Mouse (Mus musculus) hindbrain, postnatal 0 days (tissue): Measurements from ENCODE around the gene Acp2. TPM values are rescaled to one million over a fixed set of nuclear protein-coding genes. Genes with fewer than 3 reads are reported as not detected.

Source experiments
- ATAC-seq: fragments of 200-750 bp; cut with Nextera tagmentation; 2 replicates; pipeline ENCODE4 v1.8.0; 2017; ENCODE audit warnings: mild to moderate bottlenecking, moderate TSS enrichment, moderate library complexity
- DNase-seq: peaks from one replicate; pipeline ENCODE4 v3.0.0-alpha.2; 2015; ENCODE audit warnings: low spot score
- H3K27ac ChIP-seq: fragments of 300-500 bp; sonication (generic); 2 replicates; pipeline ENCODE4 v1.5.1; 2014; ENCODE audit warnings: mild to moderate bottlenecking
- H3K27me3 ChIP-seq: fragments of 300-500 bp; sonication (generic); 2 replicates; pipeline ENCODE4 v1.6.1; 2014; ENCODE audit warnings: low read length, mixed read lengths; ENCODE audit not compliant: insufficient read depth
- H3K36me3 ChIP-seq: fragments of 300-500 bp; sonication (generic); 2 replicates; pipeline ENCODE4 v1.6.1; 2014; ENCODE audit warnings: low read length, mixed read lengths; ENCODE audit not compliant: insufficient read depth
- H3K4me1 ChIP-seq: fragments of 300-500 bp; sonication (generic); 2 replicates; pipeline ENCODE4 v1.6.1; 2014; ENCODE audit warnings: antibody characterized with exemption, low read length, mixed read lengths; ENCODE audit not compliant: insufficient read depth
- H3K4me2 ChIP-seq: fragments of 300-500 bp; sonication (generic); 2 replicates; pipeline ENCODE4 v1.6.1; 2014; ENCODE audit warnings: low read depth, mild to moderate bottlenecking, low read length, moderate library complexity, mixed read lengths
- H3K4me3 ChIP-seq: fragments of 300-500 bp; sonication (generic); 2 replicates; pipeline ENCODE4 v1.5.1; 2014; ENCODE audit warnings: low read length
- H3K9ac ChIP-seq: fragments of 300-500 bp; sonication (generic); replicated peaks from 2 replicates; pipeline ENCODE4 v1.6.1; 2014; ENCODE audit warnings: mild to moderate bottlenecking, low read length, moderate library complexity, mixed read lengths
- H3K9me3 ChIP-seq: fragments of 300-500 bp; sonication (generic); 2 replicates; pipeline ENCODE4 v1.6.1; 2016; ENCODE audit warnings: low read length, mixed read lengths
- CTCF ChIP-seq: IDR thresholded peaks from 2 replicates; pipeline ENCODE4 v1.5.1; 2016; ENCODE audit warnings: antibody characterized with exemption, control low read depth, low read depth
- WGBS: fragments of 180-500 bp; shearing (Covaris S2); extraction: QIAGEN DNeasy Blood & Tissue Kit; methylation state at CpG from one replicate; pipeline ENCODE4 v1.1.7; 2014; 5-methylcytosine and 5-hydroxymethylcytosine counted together
- polyA plus RNA-seq: library from polyadenylated mRNA; unstranded; fragments of >200 nt; fragmentation: Nextera tagmentation; extraction: Ambion mirVana; gene quantifications from 2 replicates; pipeline ENCODE4 v1.2.1, GENCODE M21; 2015
- total RNA-seq: library from RNA; depleted of rRNA; stranded (reverse); fragments of >200 nt; gene quantifications from 2 replicates; pipeline ENCODE4 v1.2.3, GENCODE M21; 2014

Acp2 gene
- total and polyA plus RNA-seq, 2 experiments from 2014 or later, result 30.9 to 48.5 TPM

DNA sequence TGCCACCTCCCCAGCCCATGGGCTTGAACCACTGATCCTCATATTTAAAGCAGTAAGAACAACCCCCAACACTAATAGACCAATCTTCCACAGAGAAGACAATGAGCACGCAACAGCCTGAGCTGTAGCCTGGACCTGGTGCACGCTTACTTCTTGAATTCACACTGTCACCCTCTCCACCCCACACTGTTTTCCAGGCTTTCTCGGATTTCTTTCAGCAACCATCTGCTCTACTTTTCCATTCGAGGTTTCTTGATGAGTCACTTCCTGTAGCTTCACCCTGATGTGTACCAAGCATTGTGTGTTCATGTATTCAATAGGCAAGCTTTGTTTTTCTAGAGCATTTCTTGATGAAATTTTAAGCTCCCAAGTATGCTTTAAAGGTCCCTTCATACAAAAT lies 15.3 kb upstream of the Acp2 start:
- Histone ChIP-seq H3K4me3 (no peak overlapping the region), H3K36me3 (no peaks in the 10 kb centered on the region), H3K9me3 (no peaks in the 10 kb centered on the region), H3K27me3 (no peaks in the 10 kb centered on the region), H3K4me1 (no peaks in the 10 kb centered on the region), H3K4me2 (no peak overlapping the region), H3K9ac (no peak overlapping the region), H3K27ac (no peak overlapping the region)
- WGBS, result 76% methylated on average over 4 of the region's 4 CpGs
- no peak for DNase-seq
- no peak for TF ChIP-seq CTCF
- no peak for ATAC-seq

DNA sequence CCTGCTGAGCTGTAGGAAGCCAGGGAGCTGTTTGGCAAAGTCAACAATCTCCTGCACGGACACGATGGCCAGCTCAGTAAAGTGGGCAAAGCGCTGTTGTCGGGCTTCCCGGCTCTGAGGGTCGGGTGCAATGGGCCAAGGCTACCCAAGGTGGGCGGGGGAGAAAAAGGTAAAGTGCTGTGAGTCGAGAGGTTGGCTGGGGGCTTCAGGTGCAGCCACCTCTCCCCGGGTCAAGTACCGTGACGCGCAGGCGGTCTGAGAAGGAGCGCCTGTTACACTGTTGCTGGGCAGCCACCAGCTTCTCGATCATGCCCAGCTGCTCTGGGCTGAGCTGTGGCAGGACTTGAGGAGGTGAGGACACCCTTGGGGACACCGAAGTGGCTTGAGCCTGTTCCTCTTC lies 12.2 kb upstream of the Acp2 start:
- no peak overlapping the region for H3K27ac ChIP-seq
- no peak overlapping the region for H3K4me2 ChIP-seq
- ATAC-seq, result no peak
- no peak overlapping the region for H3K9ac ChIP-seq
- DNase-seq, result no peak
- H3K36me3 ChIP-seq, result no peaks in the 10 kb centered on the region
- TF ChIP-seq CTCF, result no peak
- no peaks in the 10 kb centered on the region for H3K27me3 ChIP-seq
- H3K4me3 ChIP-seq, result no peak overlapping the region
- no peaks in the 10 kb centered on the region for H3K4me1 ChIP-seq
- no peaks in the 10 kb centered on the region for H3K9me3 ChIP-seq
- WGBS, result 82% methylated on average over 16 of the region's 16 CpGs

DNA sequence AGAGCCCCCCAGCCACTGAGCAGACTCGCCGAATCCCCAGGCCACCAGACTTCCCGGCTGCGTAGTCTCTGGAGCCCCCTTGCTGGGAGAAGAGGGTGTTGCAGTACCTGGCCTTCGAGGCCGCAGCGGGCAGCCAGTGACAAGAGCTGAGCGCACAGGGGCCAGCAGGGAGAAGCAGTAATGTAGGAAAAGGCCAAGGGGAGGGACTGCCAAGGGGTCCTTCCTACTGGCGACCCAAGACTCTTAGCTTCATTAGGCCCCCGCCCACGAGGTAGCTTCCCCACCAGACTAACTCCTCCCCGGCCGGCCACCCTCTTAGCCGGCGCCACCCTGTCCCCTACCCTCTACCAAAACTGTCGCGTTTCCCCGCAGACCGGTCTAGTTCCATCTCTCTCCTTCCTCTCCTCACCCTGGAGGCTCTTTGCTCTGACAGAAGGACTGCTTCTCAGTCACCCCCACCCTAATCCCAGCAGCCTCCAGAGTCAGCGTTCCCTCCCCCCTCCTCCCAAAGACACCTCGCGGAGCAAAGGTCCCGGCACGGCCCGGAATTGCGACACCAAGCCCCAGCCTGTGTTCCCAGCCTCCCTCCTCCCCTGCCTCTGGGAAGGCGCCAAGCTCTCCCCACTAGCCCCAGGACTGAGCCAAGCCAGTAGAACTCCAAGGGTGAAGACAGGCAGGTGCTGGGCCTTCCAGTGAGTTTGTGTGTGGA lies 7.9 kb upstream of the Acp2 start:
- H3K4me2 ChIP-seq, result peak overlapping the region; percentile 47
- 2% methylated on average over 27 of the region's 27 CpGs for WGBS
- no peaks in the 10 kb centered on the region for H3K36me3 ChIP-seq
- H3K9ac ChIP-seq, result no peak overlapping the region
- DNase-seq (peak; percentile 70), ATAC-seq (peak; percentile 85)
- no peaks in the 10 kb centered on the region for H3K9me3 ChIP-seq
- peak; percentile 78 for TF ChIP-seq CTCF
- peak overlapping the region; percentile 18 for H3K4me3 ChIP-seq
- H3K27me3 ChIP-seq, result no peaks in the 10 kb centered on the region
- H3K27ac ChIP-seq, result peak overlapping the region; percentile 7; the same call in 1 of the 2 replicates
- no peaks in the 10 kb centered on the region for H3K4me1 ChIP-seq

DNA sequence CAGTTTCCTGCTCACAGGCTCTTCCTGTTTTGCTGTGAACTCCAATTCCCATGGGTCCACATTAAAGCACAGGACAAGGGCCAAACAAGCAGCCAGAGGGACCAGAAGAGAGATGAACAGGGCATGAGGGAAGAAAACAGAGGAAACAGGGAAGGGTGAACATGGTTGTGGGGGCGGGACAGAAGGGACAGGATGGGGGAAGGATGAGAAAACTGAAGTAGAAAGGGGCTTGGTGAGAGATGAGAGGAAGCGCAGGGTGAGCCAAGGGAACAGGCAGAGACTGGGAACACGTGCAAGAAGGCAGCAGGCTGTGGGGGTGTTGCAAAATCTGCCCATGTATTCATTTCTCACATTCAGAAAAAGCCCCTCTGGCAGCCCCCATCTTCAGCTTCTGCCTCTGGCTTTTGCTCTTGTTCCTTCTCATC lies 6.1 kb upstream of the Acp2 start:
- Histone ChIP-seq H3K27me3 (no peaks in the 10 kb centered on the region), H3K27ac (no peak overlapping the region), H3K9ac (no peak overlapping the region), H3K4me2 (no peak overlapping the region), H3K4me1 (no peaks in the 10 kb centered on the region), H3K9me3 (no peaks in the 10 kb centered on the region), H3K36me3 (no peaks in the 10 kb centered on the region), H3K4me3 (no peak overlapping the region)
- no peak for ATAC-seq
- WGBS, result 76% methylated on average over 3 of the region's 3 CpGs
- no peak for DNase-seq
- no peak for TF ChIP-seq CTCF

GRCm38 (mm10) chr2:91198888-91199287 lies 3.8 kb upstream of the Acp2 start:
- H3K4me2 ChIP-seq, result no peak overlapping the region
- no peak for TF ChIP-seq CTCF
- H3K9ac ChIP-seq, result no peak overlapping the region
- peaks cover 13% of the 10 kb centered on the region for H3K4me1 ChIP-seq
- no peaks in the 10 kb centered on the region for H3K36me3 ChIP-seq
- no peak overlapping the region for H3K27ac ChIP-seq
- DNase-seq, result no peak
- ATAC-seq, result no peak
- H3K9me3 ChIP-seq, result no peaks in the 10 kb centered on the region
- no peak overlapping the region for H3K4me3 ChIP-seq
- WGBS, result 82% methylated on average over 3 of the region's 3 CpGs
- H3K27me3 ChIP-seq, result no peaks in the 10 kb centered on the region

GRCm38 (mm10) chr2:91202972-91203656 lies 429 bp downstream of the Acp2 start:
- no peak for TF ChIP-seq CTCF
- 11% methylated on average over 20 of the region's 20 CpGs for WGBS
- Histone ChIP-seq H3K4me1 (peaks cover 21% of the 10 kb centered on the region), H3K9me3 (no peaks in the 10 kb centered on the region), H3K4me2 (peak overlapping the region; percentile 55), H3K36me3 (peaks cover 22% of the 10 kb centered on the region), H3K27ac (peak overlapping the region; percentile 93), H3K4me3 (peak overlapping the region; percentile 73), H3K27me3 (no peaks in the 10 kb centered on the region), H3K9ac (peak overlapping the region; percentile 89)
- ATAC-seq (no peak), DNase-seq (no peak)
